Mouse (Mus musculus): Measurements from ENCODE around the gene Twist2. TPM values are rescaled to one million over a fixed set of nuclear protein-coding genes. Genes with fewer than 3 reads are reported as not detected.

Gene Twist2
- polyA plus RNA-seq, 1 experiment from 2014 or later = 4.4 TPM

DNA sequence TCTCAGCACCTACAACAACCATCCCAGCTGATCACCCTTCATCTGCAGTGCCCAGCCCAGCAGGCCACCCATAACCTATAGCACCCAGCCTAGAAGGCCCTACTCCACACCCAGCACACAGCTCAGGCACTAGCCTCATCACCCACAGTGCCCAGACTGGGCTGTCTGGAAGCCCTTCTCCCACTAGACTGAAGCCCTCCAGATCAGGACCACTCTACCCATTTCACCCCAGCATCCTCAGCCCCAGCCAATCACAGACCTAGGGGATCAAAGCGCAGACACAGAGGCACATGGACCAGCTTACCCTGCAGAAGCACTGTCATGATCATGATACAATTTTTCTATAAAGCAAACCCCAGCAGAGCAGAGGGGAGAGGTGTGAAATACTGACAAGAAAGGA lies 57.6 kb downstream of the Twist2 start:
- H3K27ac ChIP-seq = no peak overlapping the region
- DNase-seq (ENCODE audit: low spot score) = no peak
- H3K36me3 ChIP-seq (ENCODE audit: insufficient read depth, low read length) = no peaks in the 10 kb centered on the region
- H3K9me3 ChIP-seq (replicated peaks; ENCODE audit: low read length) = no peaks in the 10 kb centered on the region
- 91% methylated on average over 1 of the region's 1 CpGs for WGBS
- no peak overlapping the region for H3K9ac ChIP-seq (ENCODE audit: low read depth, low read length)
- no peak for ATAC-seq (replicated peaks; ENCODE audit: low FRiP score, low read depth)
- TF ChIP-seq CTCF (IDR thresholded peaks at IDR 0.05; ENCODE audit: low read depth) = no peak
- H3K4me1 ChIP-seq (replicated peaks; ENCODE audit: insufficient read depth, low read length) = 0 out of 2 replicates have a peak, but pooled peaks cover 9% of the 10 kb centered on the region
- H3K4me2 ChIP-seq (ENCODE audit: low read length) = no peak overlapping the region
- H3K27me3 ChIP-seq (ENCODE audit: insufficient read depth, low read length) = no peaks in the 10 kb centered on the region
- H3K4me3 ChIP-seq (replicated peaks; ENCODE audit: low read depth, low read length) = no peak overlapping the region

DNA sequence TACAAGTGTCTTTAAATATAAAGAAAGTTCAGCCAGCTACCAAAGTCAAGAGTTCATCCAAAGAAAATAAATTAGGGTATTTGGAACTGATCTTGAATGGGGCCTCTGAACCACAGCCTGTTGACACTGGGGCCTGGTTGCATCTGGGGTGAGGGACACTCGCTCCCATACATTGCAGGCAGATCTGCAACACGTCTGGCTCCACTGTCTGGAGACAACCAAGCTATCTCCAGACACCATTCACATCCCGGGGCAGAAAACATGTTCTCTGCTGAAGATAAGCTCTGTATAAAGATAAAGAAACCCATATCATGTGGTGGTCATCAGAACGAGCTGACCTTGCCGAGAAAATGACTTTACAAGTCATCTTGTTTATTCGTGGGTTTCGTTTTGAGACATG lies 60.2 kb downstream of the Twist2 start:
- no peak for ATAC-seq (replicated peaks; ENCODE audit: low FRiP score, low read depth)
- H3K4me3 ChIP-seq (replicated peaks; ENCODE audit: low read depth, low read length) = no peak overlapping the region
- no peaks in the 10 kb centered on the region for H3K27me3 ChIP-seq (ENCODE audit: insufficient read depth, low read length)
- WGBS = 61% methylated on average over 7 of the region's 7 CpGs
- 0 out of 2 replicates have a peak, but pooled peaks cover 8% of the 10 kb centered on the region for H3K4me1 ChIP-seq (replicated peaks; ENCODE audit: insufficient read depth, low read length)
- no peak overlapping the region for H3K27ac ChIP-seq
- no peaks in the 10 kb centered on the region for H3K9me3 ChIP-seq (replicated peaks; ENCODE audit: low read length)
- no peaks in the 10 kb centered on the region for H3K36me3 ChIP-seq (ENCODE audit: insufficient read depth, low read length)
- no peak for TF ChIP-seq CTCF (IDR thresholded peaks at IDR 0.05; ENCODE audit: low read depth)
- no peak for DNase-seq (ENCODE audit: low spot score)
- H3K4me2 ChIP-seq (ENCODE audit: low read length) = no peak overlapping the region
- H3K9ac ChIP-seq (ENCODE audit: low read depth, low read length) = no peak overlapping the region

DNA sequence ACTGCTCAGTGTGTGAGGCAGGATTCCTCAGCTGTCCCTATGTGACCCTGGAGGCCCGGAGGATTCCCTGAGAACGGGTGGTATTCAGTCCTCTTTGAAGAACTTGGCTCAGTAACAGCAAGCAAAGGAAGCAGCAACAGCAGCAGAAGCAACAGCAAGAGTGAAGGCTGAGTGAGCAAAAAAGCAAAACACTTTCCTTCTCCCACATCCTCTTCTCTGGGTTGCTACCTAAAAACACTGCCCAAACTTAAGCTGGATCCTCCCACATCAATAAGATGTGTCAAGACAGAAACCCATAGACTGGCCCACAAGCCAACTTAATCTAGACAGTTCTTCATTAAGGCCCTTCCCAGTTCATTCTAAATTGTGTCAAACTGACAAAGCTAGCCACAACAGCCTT lies 64.7 kb downstream of the Twist2 start:
- WGBS = 56% methylated on average over 2 of the region's 2 CpGs
- DNase-seq (ENCODE audit: low spot score) (no peak), ATAC-seq (replicated peaks; ENCODE audit: low FRiP score, low read depth) (no peak)
- Histone ChIP-seq H3K27me3 (ENCODE audit: insufficient read depth, low read length) (no peaks in the 10 kb centered on the region), H3K4me2 (ENCODE audit: low read length) (no peak overlapping the region), H3K4me3 (replicated peaks; ENCODE audit: low read depth, low read length) (no peak overlapping the region), H3K36me3 (ENCODE audit: insufficient read depth, low read length) (no peaks in the 10 kb centered on the region), H3K9me3 (replicated peaks; ENCODE audit: low read length) (no peaks in the 10 kb centered on the region), H3K9ac (ENCODE audit: low read depth, low read length) (no peak overlapping the region), H3K27ac (no peak overlapping the region), H3K4me1 (replicated peaks; ENCODE audit: insufficient read depth, low read length) (no peaks in the 10 kb centered on the region)
- no peak for TF ChIP-seq CTCF (IDR thresholded peaks at IDR 0.05; ENCODE audit: low read depth)

DNA sequence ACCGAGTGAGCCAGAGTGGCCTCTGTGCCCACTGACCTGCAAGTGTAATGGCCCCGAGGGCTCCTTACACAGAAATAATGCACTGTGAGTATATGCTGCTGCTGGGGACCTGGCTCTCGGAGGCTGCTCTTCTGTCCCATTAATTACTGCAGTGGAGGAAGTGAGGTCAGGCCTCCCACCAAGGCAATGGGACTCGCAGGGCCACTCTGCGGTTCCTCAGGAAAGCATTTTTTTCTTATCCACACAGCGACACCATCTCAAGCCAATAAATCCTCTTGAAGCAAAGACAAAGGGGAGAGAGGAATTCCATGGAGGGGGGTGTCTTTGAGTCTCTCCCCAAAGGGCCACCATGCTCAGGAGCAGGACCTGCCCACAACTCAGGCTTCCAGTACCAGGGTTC lies 69.8 kb downstream of the Twist2 start:
- peaks cover 13% of the 10 kb centered on the region for H3K4me1 ChIP-seq (replicated peaks; ENCODE audit: insufficient read depth, low read length)
- no peaks in the 10 kb centered on the region for H3K27me3 ChIP-seq (ENCODE audit: insufficient read depth, low read length)
- no peak overlapping the region for H3K4me3 ChIP-seq (replicated peaks; ENCODE audit: low read depth, low read length)
- H3K9ac ChIP-seq (ENCODE audit: low read depth, low read length) = no peak overlapping the region
- no peak for ATAC-seq (replicated peaks; ENCODE audit: low FRiP score, low read depth)
- no peaks in the 10 kb centered on the region for H3K9me3 ChIP-seq (replicated peaks; ENCODE audit: low read length)
- H3K36me3 ChIP-seq (ENCODE audit: insufficient read depth, low read length) = no peaks in the 10 kb centered on the region
- no peak overlapping the region for H3K4me2 ChIP-seq (ENCODE audit: low read length)
- DNase-seq (ENCODE audit: low spot score) = peak; percentile 64
- 9% methylated on average over 6 of the region's 6 CpGs for whole genome bisulfite sequencing
- no peak overlapping the region for H3K27ac ChIP-seq
- no peak for TF ChIP-seq CTCF (IDR thresholded peaks at IDR 0.05; ENCODE audit: low read depth)

DNA sequence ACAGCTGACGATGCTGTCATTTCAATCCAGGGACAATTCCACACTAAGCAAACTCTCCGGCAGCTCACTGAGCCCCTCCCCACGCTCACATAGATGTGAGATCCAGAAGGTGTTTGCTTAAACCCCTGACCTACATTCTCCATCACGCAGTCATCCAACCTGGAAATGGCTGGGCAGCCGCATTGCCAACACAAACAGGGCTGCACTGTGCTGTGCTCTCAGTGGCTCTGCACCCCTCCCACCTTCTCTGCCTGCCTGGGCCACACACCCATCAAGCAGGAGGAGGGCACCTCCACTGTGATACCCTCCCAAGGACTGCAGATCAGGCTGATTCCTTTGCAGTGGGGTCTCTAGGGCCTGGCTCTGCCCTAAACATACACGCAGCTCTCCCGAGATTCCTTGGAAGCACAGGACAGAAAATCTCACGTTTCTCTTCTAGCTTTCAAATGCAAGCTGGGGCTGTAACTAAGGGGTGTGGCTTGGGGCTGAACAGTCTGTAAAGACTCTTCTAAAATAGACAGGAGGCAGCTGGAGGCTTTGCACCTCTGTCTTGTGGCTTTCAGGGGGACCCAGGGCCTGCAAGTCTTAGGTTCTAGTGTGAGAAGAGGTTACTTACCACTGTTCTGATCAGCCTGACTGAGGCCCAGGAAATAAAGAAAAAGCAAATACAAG lies 71.3 kb downstream of the Twist2 start:
- no peak for TF ChIP-seq CTCF (IDR thresholded peaks at IDR 0.05; ENCODE audit: low read depth)
- DNase-seq (ENCODE audit: low spot score) (peak; percentile 62), ATAC-seq (replicated peaks; ENCODE audit: low FRiP score, low read depth) (0 out of 2 replicates have a peak, but pooled peaks have one; percentile 26)
- peak overlapping the region; percentile 42; the same call in 1 of the 2 replicates for H3K27ac ChIP-seq
- WGBS = 23% methylated on average over 8 of the region's 8 CpGs
- no peak overlapping the region for H3K4me2 ChIP-seq (ENCODE audit: low read length)
- H3K4me1 ChIP-seq (replicated peaks; ENCODE audit: insufficient read depth, low read length) = peaks cover 13% of the 10 kb centered on the region
- no peaks in the 10 kb centered on the region for H3K36me3 ChIP-seq (ENCODE audit: insufficient read depth, low read length)
- H3K9me3 ChIP-seq (replicated peaks; ENCODE audit: low read length) = no peaks in the 10 kb centered on the region
- H3K27me3 ChIP-seq (ENCODE audit: insufficient read depth, low read length) = no peaks in the 10 kb centered on the region
- no peak overlapping the region for H3K9ac ChIP-seq (ENCODE audit: low read depth, low read length)
- H3K4me3 ChIP-seq (replicated peaks; ENCODE audit: low read depth, low read length) = no peak overlapping the region

DNA sequence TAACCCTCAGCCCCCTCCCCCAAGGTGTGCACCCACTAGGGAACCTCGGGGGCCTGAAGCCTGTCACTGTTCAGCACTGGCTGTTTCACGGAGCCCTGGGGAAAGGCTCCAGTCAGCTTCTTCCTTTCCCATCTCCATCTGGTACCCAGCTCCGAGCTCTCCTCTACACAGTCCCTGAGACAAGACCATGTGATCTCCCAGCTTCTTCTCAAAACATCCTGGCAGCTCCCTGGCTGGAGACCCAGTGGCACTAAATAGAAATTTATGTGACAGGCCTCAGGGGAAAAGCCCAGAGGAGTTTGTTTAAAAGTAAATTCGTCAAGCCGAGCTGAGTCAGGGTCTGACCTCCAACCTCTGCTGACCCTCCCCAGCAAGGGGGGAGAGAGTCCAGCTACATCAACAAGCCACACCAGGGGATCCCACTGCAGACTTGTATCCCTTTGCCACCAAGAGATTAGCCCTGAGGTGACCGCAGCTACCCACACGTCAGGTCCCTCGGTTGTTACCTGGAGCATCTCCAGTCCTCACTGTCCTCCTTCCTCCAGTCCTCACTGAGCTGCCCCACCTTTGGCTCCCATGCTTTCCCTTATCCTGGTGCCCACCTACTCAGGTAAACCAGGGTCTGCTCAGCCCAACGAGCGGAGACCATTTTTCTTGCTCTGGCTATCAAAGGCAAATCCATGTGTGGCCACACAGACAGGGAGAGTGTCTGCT lies 72.5 kb downstream of the Twist2 start:
- 32% methylated on average over 10 of the region's 10 CpGs for WGBS
- H3K36me3 ChIP-seq (ENCODE audit: insufficient read depth, low read length) = no peaks in the 10 kb centered on the region
- H3K4me2 ChIP-seq (ENCODE audit: low read length) = no peak overlapping the region
- TF ChIP-seq CTCF (IDR thresholded peaks at IDR 0.05; ENCODE audit: low read depth) = no peak
- H3K4me1 ChIP-seq (replicated peaks; ENCODE audit: insufficient read depth, low read length) = peaks cover 15% of the 10 kb centered on the region
- ATAC-seq (replicated peaks; ENCODE audit: low FRiP score, low read depth) = 0 out of 2 replicates have a peak, but pooled peaks have one; percentile 30
- no peak overlapping the region for H3K27ac ChIP-seq
- H3K4me3 ChIP-seq (replicated peaks; ENCODE audit: low read depth, low read length) = no peak overlapping the region
- peak; percentile 77 for DNase-seq (ENCODE audit: low spot score)
- H3K9me3 ChIP-seq (replicated peaks; ENCODE audit: low read length) = no peaks in the 10 kb centered on the region
- H3K27me3 ChIP-seq (ENCODE audit: insufficient read depth, low read length) = no peaks in the 10 kb centered on the region
- H3K9ac ChIP-seq (ENCODE audit: low read depth, low read length) = no peak overlapping the region

Measured in kidney, postnatal 0 days (tissue).